Mouse (Mus musculus): ENCODE measurements around the gene Dok3. TPM values are rescaled to one million over a fixed set of nuclear protein-coding genes. Genes with fewer than 3 reads are reported as not detected.

The Dok3 gene
- polyA plus RNA-seq, 1 experiment from 2014 or later, result 1.6 TPM

DNA sequence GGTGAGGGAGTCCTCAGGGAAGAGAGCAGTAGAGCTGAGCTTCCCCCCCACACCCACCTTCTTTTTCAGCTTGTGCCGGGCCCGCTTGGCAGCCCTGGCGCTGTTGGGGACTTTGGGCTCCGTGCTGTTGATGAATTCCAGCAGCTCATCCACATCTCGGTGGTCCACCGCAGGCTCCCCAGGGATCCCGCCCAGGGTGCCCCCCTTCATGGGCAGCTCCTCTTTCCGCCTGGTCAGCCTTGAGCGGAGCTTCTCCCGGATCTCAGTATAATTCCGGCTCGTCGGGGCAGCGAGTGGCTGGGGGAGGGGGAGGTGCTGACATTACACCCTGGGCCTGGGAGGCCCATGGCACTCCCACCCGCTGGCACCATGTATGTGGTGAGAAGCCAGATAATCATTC, 20.0 kb upstream of the Dok3 start:
- H3K4me2 ChIP-seq (ENCODE audit: low read depth, severe bottlenecking), result no peak overlapping the region
- ATAC-seq (ENCODE audit: insufficient number of reproducible peaks, low FRiP score, low TSS enrichment, low read depth), result no peak
- no peak overlapping the region for H3K9ac ChIP-seq (ENCODE audit: low read length)
- peaks cover 14% of the 10 kb centered on the region for H3K36me3 ChIP-seq (ENCODE audit: control insufficient read depth, insufficient read depth, low read length)
- 92% methylated on average over 15 of the region's 15 CpGs for WGBS
- no peaks in the 10 kb centered on the region for H3K9me3 ChIP-seq (ENCODE audit: control insufficient read depth, low read length)
- H3K4me3 ChIP-seq (ENCODE audit: low read depth, low read length), result no peak overlapping the region
- H3K27me3 ChIP-seq (ENCODE audit: control insufficient read depth, insufficient read depth, low read length), result no peaks in the 10 kb centered on the region
- no peak for DNase-seq (ENCODE audit: low spot score)
- H3K27ac ChIP-seq (replicated peaks; ENCODE audit: low read depth, low read length), result no peak overlapping the region
- no peaks in the 10 kb centered on the region for H3K4me1 ChIP-seq (ENCODE audit: control insufficient read depth, insufficient read depth, low read length)

DNA sequence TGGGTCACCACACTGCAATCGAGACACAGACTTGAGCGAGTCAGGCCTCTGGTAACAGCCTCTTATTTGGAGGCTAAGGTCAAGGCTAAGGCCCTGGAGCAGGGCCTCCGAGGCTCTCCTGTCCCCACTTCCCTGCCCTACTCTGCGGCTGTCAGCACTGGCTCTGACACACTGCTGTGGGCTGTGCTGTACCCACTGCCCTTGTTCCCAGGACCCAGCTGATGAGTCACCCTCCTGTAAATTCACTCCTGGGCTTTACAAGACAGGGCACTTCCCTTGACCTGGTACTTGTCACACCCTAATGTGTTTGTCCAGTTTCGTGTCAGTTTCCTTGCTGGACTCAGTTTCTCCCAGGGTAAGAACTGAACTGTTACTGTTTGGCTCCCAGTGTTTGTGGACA, 19.3 kb upstream of the Dok3 start:
- ATAC-seq (ENCODE audit: insufficient number of reproducible peaks, low FRiP score, low TSS enrichment, low read depth), result no peak
- H3K36me3 ChIP-seq (ENCODE audit: control insufficient read depth, insufficient read depth, low read length), result peaks cover 15% of the 10 kb centered on the region

DNA sequence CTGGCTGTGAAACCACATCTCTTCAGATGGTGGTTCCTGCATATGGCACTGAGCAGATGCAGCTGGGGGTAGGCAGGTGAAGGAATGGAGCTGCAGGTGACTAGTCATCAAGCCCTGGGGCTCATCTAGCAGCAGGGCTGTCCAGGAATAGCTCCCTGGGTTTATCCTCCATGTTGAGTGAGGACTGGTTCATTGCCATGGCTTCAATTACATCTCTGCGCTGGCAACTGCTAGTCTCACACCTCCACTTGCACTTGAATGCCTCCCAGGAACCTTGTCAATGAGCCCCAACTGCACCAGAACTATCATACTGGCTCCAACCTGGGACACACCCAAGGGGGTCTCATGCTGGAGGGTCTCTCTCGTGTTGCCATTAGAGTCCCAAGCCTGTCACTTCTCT, 18.8 kb upstream of the Dok3 start:
- ATAC-seq (ENCODE audit: insufficient number of reproducible peaks, low FRiP score, low TSS enrichment, low read depth), result no peak
- WGBS, result 89% methylated on average over 2 of the region's 2 CpGs

More for the DNA sequence above, 19.3 kb upstream of the Dok3 start:
- Histone ChIP-seq H3K4me1 (ENCODE audit: control insufficient read depth, insufficient read depth, low read length) (no peaks in the 10 kb centered on the region), H3K4me2 (ENCODE audit: low read depth, severe bottlenecking) (no peak overlapping the region), H3K27me3 (ENCODE audit: control insufficient read depth, insufficient read depth, low read length) (no peaks in the 10 kb centered on the region), H3K9ac (ENCODE audit: low read length) (no peak overlapping the region), H3K4me3 (ENCODE audit: low read depth, low read length) (no peak overlapping the region), H3K9me3 (ENCODE audit: control insufficient read depth, low read length) (no peaks in the 10 kb centered on the region), H3K27ac (replicated peaks; ENCODE audit: low read depth, low read length) (no peak overlapping the region)
- no peak for DNase-seq (ENCODE audit: low spot score)
- WGBS, result 93% methylated on average over 5 of the region's 5 CpGs

DNA sequence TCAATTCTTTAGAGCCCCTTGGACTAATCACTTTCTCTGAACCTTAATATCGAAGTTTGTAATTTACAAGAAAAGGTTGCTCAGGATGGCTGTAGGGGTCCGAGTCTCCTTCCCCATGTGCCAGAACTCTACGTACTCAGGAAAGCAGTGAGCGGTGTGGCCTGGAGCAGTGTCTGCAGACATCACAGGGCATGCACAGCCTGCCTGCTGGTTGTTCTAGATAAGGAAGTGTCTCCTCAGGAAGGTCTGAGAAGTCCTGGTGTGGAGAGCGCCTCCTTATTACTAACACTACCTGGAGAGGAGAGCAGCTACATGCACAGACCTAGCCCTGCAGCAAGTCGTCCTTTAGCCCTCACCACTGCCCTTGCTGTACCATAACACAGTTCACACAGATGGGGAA, 15.7 kb upstream of the Dok3 start:
- no peak overlapping the region for H3K27ac ChIP-seq (replicated peaks; ENCODE audit: low read depth, low read length)
- no peaks in the 10 kb centered on the region for H3K4me1 ChIP-seq (ENCODE audit: control insufficient read depth, insufficient read depth, low read length)
- no peak for DNase-seq (ENCODE audit: low spot score)
- peaks cover 29% of the 10 kb centered on the region for H3K36me3 ChIP-seq (ENCODE audit: control insufficient read depth, insufficient read depth, low read length)
- H3K4me2 ChIP-seq (ENCODE audit: low read depth, severe bottlenecking), result no peak overlapping the region
- H3K27me3 ChIP-seq (ENCODE audit: control insufficient read depth, insufficient read depth, low read length), result no peaks in the 10 kb centered on the region
- H3K4me3 ChIP-seq (ENCODE audit: low read depth, low read length), result no peak overlapping the region
- no peaks in the 10 kb centered on the region for H3K9me3 ChIP-seq (ENCODE audit: control insufficient read depth, low read length)
- no peak overlapping the region for H3K9ac ChIP-seq (ENCODE audit: low read length)
- WGBS, result 92% methylated on average over 6 of the region's 6 CpGs
- no peak for ATAC-seq (ENCODE audit: insufficient number of reproducible peaks, low FRiP score, low TSS enrichment, low read depth)

More for the DNA sequence above, 18.8 kb upstream of the Dok3 start:
- Histone ChIP-seq H3K9ac (ENCODE audit: low read length) (no peak overlapping the region), H3K9me3 (ENCODE audit: control insufficient read depth, low read length) (no peaks in the 10 kb centered on the region), H3K4me2 (ENCODE audit: low read depth, severe bottlenecking) (no peak overlapping the region), H3K27ac (replicated peaks; ENCODE audit: low read depth, low read length) (no peak overlapping the region), H3K4me1 (ENCODE audit: control insufficient read depth, insufficient read depth, low read length) (no peaks in the 10 kb centered on the region), H3K36me3 (ENCODE audit: control insufficient read depth, insufficient read depth, low read length) (peaks cover 19% of the 10 kb centered on the region), H3K4me3 (ENCODE audit: low read depth, low read length) (no peak overlapping the region), H3K27me3 (ENCODE audit: control insufficient read depth, insufficient read depth, low read length) (no peaks in the 10 kb centered on the region)
- no peak for DNase-seq (ENCODE audit: low spot score)

DNA sequence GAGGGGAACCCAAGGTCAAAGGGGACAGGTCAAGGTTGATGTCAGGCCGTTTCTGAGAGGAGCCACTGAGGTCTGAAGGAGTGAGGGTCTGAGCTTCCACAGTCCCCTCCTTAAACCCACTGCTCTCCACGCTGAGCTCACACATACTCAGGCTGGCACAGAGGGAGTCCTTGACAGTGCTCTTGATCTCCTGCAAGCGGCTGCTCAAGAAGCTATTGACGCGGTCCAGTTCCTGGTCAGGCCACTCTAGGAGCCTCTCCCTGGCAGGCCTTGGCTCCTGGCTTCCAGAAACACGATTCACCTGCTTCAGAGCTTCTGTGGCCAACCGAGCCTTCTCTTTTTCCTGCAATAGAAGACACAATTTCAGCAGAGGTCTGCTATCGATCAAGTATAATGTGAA, 14.4 kb upstream of the Dok3 start:
- H3K9ac ChIP-seq (ENCODE audit: low read length), result no peak overlapping the region
- no peak overlapping the region for H3K27ac ChIP-seq (replicated peaks; ENCODE audit: low read depth, low read length)
- no peaks in the 10 kb centered on the region for H3K27me3 ChIP-seq (ENCODE audit: control insufficient read depth, insufficient read depth, low read length)
- no peaks in the 10 kb centered on the region for H3K9me3 ChIP-seq (ENCODE audit: control insufficient read depth, low read length)
- H3K4me2 ChIP-seq (ENCODE audit: low read depth, severe bottlenecking), result no peak overlapping the region
- no peak overlapping the region for H3K4me3 ChIP-seq (ENCODE audit: low read depth, low read length)
- DNase-seq (ENCODE audit: low spot score) (no peak), ATAC-seq (ENCODE audit: insufficient number of reproducible peaks, low FRiP score, low TSS enrichment, low read depth) (no peak)
- no peaks in the 10 kb centered on the region for H3K4me1 ChIP-seq (ENCODE audit: control insufficient read depth, insufficient read depth, low read length)
- H3K36me3 ChIP-seq (ENCODE audit: control insufficient read depth, insufficient read depth, low read length), result peaks cover 33% of the 10 kb centered on the region
- WGBS, result 93% methylated on average over 8 of the region's 8 CpGs

DNA sequence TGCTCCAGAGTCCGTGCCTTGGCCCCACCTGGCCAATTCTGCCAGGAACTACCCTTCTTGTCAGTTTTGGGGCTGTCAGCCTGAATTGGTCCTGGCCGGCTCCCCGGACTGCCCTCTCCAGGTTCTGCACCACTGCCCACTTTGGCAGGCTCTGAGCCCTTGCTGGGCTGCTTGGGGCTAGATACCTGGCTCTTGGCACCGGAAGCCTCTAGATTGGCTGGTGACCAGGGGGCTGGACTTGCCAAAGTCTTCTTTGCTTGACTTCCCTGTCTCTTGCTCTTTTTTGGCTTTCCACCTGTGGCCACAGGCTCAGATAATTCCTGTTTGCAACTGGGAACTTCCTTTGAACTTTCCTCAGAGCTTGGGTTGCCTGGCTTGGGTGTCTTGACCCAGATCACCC, 13.8 kb upstream of the Dok3 start:
- H3K4me2 ChIP-seq (ENCODE audit: low read depth, severe bottlenecking), result no peak overlapping the region
- peaks cover 33% of the 10 kb centered on the region for H3K36me3 ChIP-seq (ENCODE audit: control insufficient read depth, insufficient read depth, low read length)
- no peak overlapping the region for H3K4me3 ChIP-seq (ENCODE audit: low read depth, low read length)
- H3K9ac ChIP-seq (ENCODE audit: low read length), result no peak overlapping the region
- ATAC-seq (ENCODE audit: insufficient number of reproducible peaks, low FRiP score, low TSS enrichment, low read depth) (no peak), DNase-seq (ENCODE audit: low spot score) (no peak)
- H3K27me3 ChIP-seq (ENCODE audit: control insufficient read depth, insufficient read depth, low read length), result no peaks in the 10 kb centered on the region
- H3K27ac ChIP-seq (replicated peaks; ENCODE audit: low read depth, low read length), result no peak overlapping the region
- 98% methylated on average over 4 of the region's 4 CpGs for WGBS
- no peaks in the 10 kb centered on the region for H3K9me3 ChIP-seq (ENCODE audit: control insufficient read depth, low read length)
- H3K4me1 ChIP-seq (ENCODE audit: control insufficient read depth, insufficient read depth, low read length), result no peaks in the 10 kb centered on the region

DNA sequence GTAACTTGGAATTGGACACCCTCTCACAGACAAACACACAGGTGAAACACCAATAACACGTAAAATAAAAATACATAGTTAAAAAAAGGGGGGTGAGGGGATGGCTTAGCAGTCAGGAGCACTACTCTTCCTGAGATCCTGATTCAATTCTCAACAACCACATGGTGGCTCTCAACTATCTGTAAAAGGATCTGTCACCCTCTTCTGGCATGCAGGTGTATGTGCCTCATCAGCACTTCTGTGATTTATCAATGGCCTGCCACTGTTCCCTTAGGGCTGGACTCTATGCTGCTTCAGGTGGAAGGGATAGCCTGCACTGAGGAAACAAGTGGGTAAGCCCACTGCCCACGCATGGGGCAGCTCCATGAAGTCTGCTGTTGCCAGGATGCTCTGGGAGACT, 11.8 kb upstream of the Dok3 start:
- no peaks in the 10 kb centered on the region for H3K9me3 ChIP-seq (ENCODE audit: control insufficient read depth, low read length)
- no peak for DNase-seq (ENCODE audit: low spot score)
- H3K4me1 ChIP-seq (ENCODE audit: control insufficient read depth, insufficient read depth, low read length), result peaks cover 4% of the 10 kb centered on the region; the same call in 1 of the 2 replicates
- H3K27me3 ChIP-seq (ENCODE audit: control insufficient read depth, insufficient read depth, low read length), result no peaks in the 10 kb centered on the region
- H3K4me3 ChIP-seq (ENCODE audit: low read depth, low read length), result no peak overlapping the region
- H3K36me3 ChIP-seq (ENCODE audit: control insufficient read depth, insufficient read depth, low read length), result peaks cover 29% of the 10 kb centered on the region
- H3K4me2 ChIP-seq (ENCODE audit: low read depth, severe bottlenecking), result no peak overlapping the region
- WGBS, result 89% methylated on average over 2 of the region's 2 CpGs
- no peak overlapping the region for H3K27ac ChIP-seq (replicated peaks; ENCODE audit: low read depth, low read length)
- H3K9ac ChIP-seq (ENCODE audit: low read length), result no peak overlapping the region
- no peak for ATAC-seq (ENCODE audit: insufficient number of reproducible peaks, low FRiP score, low TSS enrichment, low read depth)

DNA sequence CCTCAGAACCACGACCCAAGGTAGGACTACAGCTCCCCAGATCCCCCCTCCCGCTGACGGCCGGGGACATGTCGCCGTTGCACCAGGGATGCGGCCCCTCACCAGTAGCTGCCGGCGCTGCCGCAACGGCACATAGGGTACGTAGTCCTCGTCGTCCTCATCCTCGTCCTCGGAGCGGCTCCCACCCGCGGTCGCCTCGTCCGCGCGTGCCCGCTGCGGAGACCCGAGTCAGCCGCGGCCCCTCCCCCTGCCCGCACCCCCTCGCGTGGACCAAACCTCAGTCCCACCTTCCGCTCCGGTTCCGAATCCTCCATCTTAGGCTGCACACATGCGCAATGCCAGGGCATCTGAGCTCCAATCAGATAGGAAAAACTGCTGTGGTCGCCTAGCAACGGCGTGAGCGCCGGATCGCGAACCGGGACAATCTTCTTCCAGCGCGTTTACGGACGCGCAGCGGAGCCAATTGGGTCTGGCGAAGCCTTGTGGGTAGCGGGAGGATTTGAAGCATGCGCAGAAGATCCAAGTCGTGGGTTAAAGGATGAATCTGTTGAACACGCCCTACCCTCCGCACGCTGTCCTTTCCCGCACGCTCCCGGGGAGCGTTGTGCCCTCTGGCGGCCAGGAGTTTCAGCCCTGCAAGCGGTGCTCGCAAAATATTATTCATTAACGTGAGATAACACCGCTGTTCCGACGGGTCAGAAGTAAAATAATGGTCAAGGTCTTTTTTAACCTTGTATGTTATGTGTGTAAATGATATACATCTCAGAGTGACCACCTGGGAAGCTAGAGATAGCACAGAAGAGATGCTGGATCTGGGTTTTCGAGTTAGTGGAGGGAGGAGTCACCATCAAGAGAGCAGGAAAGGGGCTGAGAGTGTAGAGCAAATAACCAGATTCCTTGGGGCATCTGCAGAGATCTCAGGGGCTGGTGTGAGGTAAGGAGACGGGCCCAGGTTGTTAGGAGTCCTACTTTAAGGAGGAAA, 7.4 kb upstream of the Dok3 start, which contains the start of gene Ddx41:
Ddx41 (minus strand) TSS at position 465 of the 982 bp plus-strand sequence.
- Histone ChIP-seq H3K9me3 (ENCODE audit: control insufficient read depth, low read length) (no peaks in the 10 kb centered on the region), H3K27me3 (ENCODE audit: control insufficient read depth, insufficient read depth, low read length) (no peaks in the 10 kb centered on the region), H3K4me3 (ENCODE audit: low read depth, low read length) (peak within 1 kb of the TSS; percentile 92), H3K9ac (ENCODE audit: low read length) (peak within 1 kb of the TSS; percentile 79), H3K4me2 (ENCODE audit: low read depth, severe bottlenecking) (peak within 1 kb of the TSS; percentile 95), H3K36me3 (ENCODE audit: control insufficient read depth, insufficient read depth, low read length) (peaks cover 24% of the 10 kb centered on the region), H3K4me1 (ENCODE audit: control insufficient read depth, insufficient read depth, low read length) (peaks cover 9% of the 10 kb centered on the region; the same call in 1 of the 2 replicates), H3K27ac (replicated peaks; ENCODE audit: low read depth, low read length) (no peak within 1 kb of the TSS)
- ATAC-seq (ENCODE audit: insufficient number of reproducible peaks, low FRiP score, low TSS enrichment, low read depth) (peak; percentile 95), DNase-seq (ENCODE audit: low spot score) (peak; percentile 99)
- WGBS, result under 1% methylated on average over 70 of the region's 70 CpGs
